Mouse (Mus musculus) heart, embryonic 13.5 days (tissue): ENCODE data around the gene Uggt2. TPM values are rescaled to one million over a fixed set of nuclear protein-coding genes. Genes with fewer than 3 reads are reported as not detected.

ENCODE experiments used
- ATAC-seq: fragments of 200-750 bp; cut with Nextera tagmentation; 2 replicates; pipeline ENCODE4 v1.8.0; 2017; ENCODE audit warnings: moderate TSS enrichment; ENCODE audit not compliant: insufficient number of reproducible peaks, low FRiP score, low TSS enrichment; ENCODE audit errors: extremely low read depth
- H3K27ac ChIP-seq: fragments of 300-500 bp; sonication (generic); replicated peaks from 2 replicates; pipeline ENCODE4 v1.5.1; 2015; ENCODE audit warnings: moderate library complexity, mild to moderate bottlenecking, inconsistent platforms
- H3K27me3 ChIP-seq: fragments of 300-500 bp; sonication (generic); replicated peaks from 2 replicates; pipeline ENCODE4 v1.6.1; 2015; ENCODE audit warnings: mild to moderate bottlenecking, inconsistent platforms
- H3K36me3 ChIP-seq: fragments of 300-500 bp; sonication (generic); 2 replicates; pipeline ENCODE4 v1.6.1; 2015; ENCODE audit warnings: mild to moderate bottlenecking, inconsistent platforms
- H3K4me1 ChIP-seq: fragments of 300-500 bp; sonication (generic); 2 replicates; pipeline ENCODE4 v1.6.1; 2015; ENCODE audit warnings: inconsistent platforms
- H3K4me2 ChIP-seq: fragments of 300-500 bp; sonication (generic); 2 replicates; pipeline ENCODE4 v1.6.1; 2015; ENCODE audit warnings: inconsistent platforms, mild to moderate bottlenecking, moderate library complexity
- H3K4me3 ChIP-seq: fragments of 300-500 bp; sonication (generic); 2 replicates; pipeline ENCODE4 v1.5.1; 2015; ENCODE audit warnings: moderate library complexity, mild to moderate bottlenecking, inconsistent platforms
- H3K9ac ChIP-seq: fragments of 300-500 bp; sonication (generic); 2 replicates; pipeline ENCODE4 v1.6.1; 2015; ENCODE audit warnings: inconsistent platforms, mild to moderate bottlenecking, moderate library complexity
- H3K9me3 ChIP-seq: fragments of 300-500 bp; sonication (generic); 2 replicates; pipeline ENCODE4 v1.6.1; 2016; ENCODE audit warnings: inconsistent platforms
- WGBS: fragments of 180-500 bp; shearing (Covaris S2); methylation state at CpG from one replicate; pipeline ENCODE4 v1.1.7; 2015; ENCODE audit warnings: mixed read lengths; 5-methylcytosine and 5-hydroxymethylcytosine counted together
- polyA plus RNA-seq: library from polyadenylated mRNA; unstranded; fragments of >200 nt; fragmentation: Nextera tagmentation; extraction: Ambion mirVana; gene quantifications from 2 replicates; pipeline ENCODE4 v1.2.1, GENCODE M21; 2015

The Uggt2 gene
- polyA plus RNA-seq, 1 experiment from 2014 or later, result 7.2 TPM

- ATAC-seq, result no peak
Measured at GRCm38 (mm10) chr14:119027675-119028253, 71.5 kb downstream of the Uggt2 start.

GRCm38 (mm10) chr14:119027130-119027529 lies 72.1 kb downstream of the Uggt2 start:
- Histone ChIP-seq H3K9ac (no peak overlapping the region), H3K27ac (no peak overlapping the region), H3K4me3 (no peak overlapping the region), H3K4me2 (no peak overlapping the region), H3K9me3 (no peaks in the 10 kb centered on the region), H3K27me3 (no peaks in the 10 kb centered on the region), H3K4me1 (no peaks in the 10 kb centered on the region), H3K36me3 (peaks cover 39% of the 10 kb centered on the region)
- WGBS, result 38% methylated on average over 4 of the region's 4 CpGs
- ATAC-seq, result no peak; the same call in 1 of the 2 replicates

More at GRCm38 (mm10) chr14:119027675-119028253, 71.5 kb downstream of the Uggt2 start:
- H3K27ac ChIP-seq, result no peak overlapping the region
- no peaks in the 10 kb centered on the region for H3K4me1 ChIP-seq
- no peaks in the 10 kb centered on the region for H3K27me3 ChIP-seq
- 59% methylated on average over 2 of the region's 2 CpGs for WGBS
- no peaks in the 10 kb centered on the region for H3K9me3 ChIP-seq
- H3K9ac ChIP-seq, result no peak overlapping the region
- H3K4me2 ChIP-seq, result no peak overlapping the region
- peaks cover 41% of the 10 kb centered on the region for H3K36me3 ChIP-seq
- H3K4me3 ChIP-seq, result no peak overlapping the region

GRCm38 (mm10) chr14:119025889-119026288 lies 73.3 kb downstream of the Uggt2 start:
- H3K4me3 ChIP-seq, result no peak overlapping the region
- H3K27ac ChIP-seq, result no peak overlapping the region
- no peak overlapping the region for H3K9ac ChIP-seq
- no peak overlapping the region for H3K4me2 ChIP-seq
- no peak for ATAC-seq
- H3K9me3 ChIP-seq, result no peaks in the 10 kb centered on the region
- WGBS, result 63% methylated on average over 5 of the region's 5 CpGs
- no peaks in the 10 kb centered on the region for H3K4me1 ChIP-seq
- H3K27me3 ChIP-seq, result no peaks in the 10 kb centered on the region
- peaks cover 29% of the 10 kb centered on the region for H3K36me3 ChIP-seq

DNA sequence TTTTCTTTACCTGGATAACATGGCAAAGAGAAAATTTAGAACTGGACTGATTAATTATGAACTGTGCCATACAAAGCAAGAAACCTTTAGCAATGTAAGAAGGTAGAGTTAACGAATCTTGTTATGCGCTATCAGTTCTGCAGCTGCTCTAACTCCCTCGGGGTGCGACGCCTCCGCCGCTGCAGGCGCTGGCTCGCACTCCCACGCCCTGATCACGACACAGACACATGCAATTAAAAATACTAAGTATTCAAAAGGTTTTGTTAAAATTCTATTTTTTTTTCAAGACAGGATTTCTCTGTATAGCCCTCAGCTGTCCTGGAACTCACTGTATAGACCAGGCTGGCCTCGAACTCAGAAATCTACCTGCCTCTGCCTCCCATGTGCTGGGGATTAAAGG lies 85.7 kb downstream of the Uggt2 start:
- ATAC-seq, result no peak
- peak overlapping the region; percentile 44; the same call in 1 of the 2 replicates for H3K4me2 ChIP-seq
- WGBS, result 63% methylated on average over 12 of the region's 12 CpGs
- H3K9me3 ChIP-seq, result no peaks in the 10 kb centered on the region
- no peak overlapping the region for H3K27ac ChIP-seq
- H3K27me3 ChIP-seq, result no peaks in the 10 kb centered on the region
- H3K36me3 ChIP-seq, result peaks cover 35% of the 10 kb centered on the region
- no peak overlapping the region for H3K4me3 ChIP-seq
- no peak overlapping the region for H3K9ac ChIP-seq
- no peaks in the 10 kb centered on the region for H3K4me1 ChIP-seq

GRCm38 (mm10) chr14:119012607-119013431 lies 86.4 kb downstream of the Uggt2 start:
- Histone ChIP-seq H3K4me3 (no peak overlapping the region), H3K4me2 (peak overlapping the region; percentile 44), H3K9ac (no peak overlapping the region), H3K36me3 (peaks cover 35% of the 10 kb centered on the region), H3K27me3 (no peaks in the 10 kb centered on the region), H3K27ac (no peak overlapping the region), H3K9me3 (no peaks in the 10 kb centered on the region), H3K4me1 (peaks cover 5% of the 10 kb centered on the region)
- WGBS, result 66% methylated on average over 23 of the region's 23 CpGs
- ATAC-seq, result no peak

DNA sequence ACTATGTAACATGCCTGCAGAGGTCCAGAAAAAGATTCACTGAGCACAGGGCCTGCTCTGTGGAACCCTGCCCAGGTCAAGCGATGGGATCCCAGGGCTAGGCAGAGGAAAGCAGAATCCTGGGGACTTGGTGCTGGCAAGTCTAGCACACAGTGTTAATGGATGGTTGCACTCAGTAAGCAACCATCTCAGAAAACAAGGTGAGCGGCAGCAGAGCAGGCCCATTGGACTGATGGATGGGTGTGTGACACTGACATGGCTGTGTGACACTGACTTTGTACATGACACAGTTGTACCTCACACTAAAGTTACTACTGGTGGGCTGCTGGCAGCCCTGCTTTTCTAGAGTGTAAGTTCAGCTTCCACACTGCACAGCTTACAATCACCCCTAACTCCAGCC lies 89.7 kb downstream of the Uggt2 start:
- peaks cover 26% of the 10 kb centered on the region for H3K36me3 ChIP-seq
- no peaks in the 10 kb centered on the region for H3K9me3 ChIP-seq
- no peak overlapping the region for H3K9ac ChIP-seq
- no peaks in the 10 kb centered on the region for H3K27me3 ChIP-seq
- H3K4me1 ChIP-seq, result peaks cover 9% of the 10 kb centered on the region
- no peak overlapping the region for H3K4me2 ChIP-seq
- no peak for ATAC-seq
- H3K27ac ChIP-seq, result no peak overlapping the region
- no peak overlapping the region for H3K4me3 ChIP-seq
- 96% methylated on average over 2 of the region's 2 CpGs for WGBS

DNA sequence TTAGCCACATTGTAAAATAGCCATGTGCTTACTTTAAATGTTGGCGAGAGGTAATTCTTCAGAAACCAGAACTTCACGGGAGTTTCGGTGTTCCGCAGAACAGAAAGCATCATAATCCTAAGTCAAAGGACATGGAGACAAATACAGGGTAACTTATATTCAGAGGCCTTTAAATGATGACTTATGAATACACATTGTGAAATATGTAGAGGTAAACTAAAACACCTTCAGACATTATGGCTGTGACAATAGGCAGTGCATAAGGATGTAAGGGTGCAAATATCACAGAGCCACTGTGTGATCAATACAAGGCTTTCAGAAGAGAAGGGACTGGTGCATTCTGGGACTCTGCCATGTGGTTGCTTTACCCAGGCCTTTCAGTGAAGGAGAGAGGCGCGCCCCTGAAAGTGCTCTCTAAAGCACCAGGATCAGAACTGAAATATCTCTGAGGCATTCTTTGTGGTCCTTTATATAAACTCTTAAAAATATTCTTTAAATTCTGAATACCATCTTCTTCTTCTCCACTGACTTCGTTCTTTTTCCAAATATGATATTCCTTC lies 91.1 kb downstream of the Uggt2 start:
- H3K27ac ChIP-seq, result peak overlapping the region; percentile 25; the same call in 1 of the 2 replicates
- no peaks in the 10 kb centered on the region for H3K27me3 ChIP-seq
- peaks cover 9% of the 10 kb centered on the region for H3K4me1 ChIP-seq
- WGBS, result 53% methylated on average over 7 of the region's 7 CpGs
- no peaks in the 10 kb centered on the region for H3K9me3 ChIP-seq
- peak overlapping the region; percentile 55 for H3K4me3 ChIP-seq
- peak overlapping the region; percentile 71 for H3K9ac ChIP-seq
- H3K4me2 ChIP-seq, result peak overlapping the region; percentile 88
- H3K36me3 ChIP-seq, result peaks cover 19% of the 10 kb centered on the region
- no peak for ATAC-seq

DNA sequence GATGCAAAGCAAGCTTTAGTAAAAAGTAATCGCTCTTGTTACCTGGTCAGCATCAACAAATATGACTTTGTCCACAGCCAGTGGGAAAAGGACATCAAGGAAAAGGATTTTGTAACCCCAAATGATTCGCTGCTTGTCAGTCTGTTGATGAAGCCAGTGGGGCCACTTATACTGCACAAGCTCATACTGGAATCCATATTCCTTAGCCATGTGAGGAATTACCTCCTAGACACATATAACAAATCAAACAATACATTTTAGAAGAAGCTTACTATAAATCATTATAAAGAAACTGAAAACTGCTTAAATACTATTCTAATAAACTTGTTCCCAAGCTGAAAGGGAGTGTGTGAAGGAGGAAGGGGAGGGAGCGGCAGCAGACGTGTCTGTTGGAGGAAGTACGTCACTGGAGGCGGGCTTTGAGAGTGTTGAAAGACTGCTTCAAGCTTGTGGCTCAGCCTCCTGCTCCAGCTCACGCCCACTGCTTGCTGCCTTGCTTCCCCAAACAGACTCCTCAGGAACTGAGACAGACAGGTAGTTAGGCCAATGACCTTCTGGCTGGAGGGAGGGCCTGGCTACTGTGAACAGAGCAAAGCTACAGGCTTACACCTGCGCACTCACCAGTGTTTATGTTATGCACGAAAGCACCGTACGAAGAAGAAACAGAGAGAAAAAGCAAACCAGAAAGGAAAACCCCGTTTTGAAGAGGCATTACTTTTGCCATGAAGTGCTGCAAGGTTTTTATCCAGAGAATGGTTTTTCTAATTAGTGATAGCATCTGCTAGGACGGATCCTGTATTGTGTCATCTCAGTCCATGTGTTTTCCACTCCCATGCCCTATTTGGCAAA lies 91.9 kb downstream of the Uggt2 start:
- Histone ChIP-seq H3K9me3 (no peaks in the 10 kb centered on the region), H3K27me3 (no peaks in the 10 kb centered on the region), H3K27ac (peak overlapping the region; percentile 81), H3K4me2 (peak overlapping the region; percentile 88), H3K4me1 (peaks cover 9% of the 10 kb centered on the region), H3K9ac (peak overlapping the region; percentile 71), H3K36me3 (peaks cover 18% of the 10 kb centered on the region), H3K4me3 (peak overlapping the region; percentile 55)
- under 1% methylated on average over 13 of the region's 13 CpGs for WGBS
- ATAC-seq, result peak; percentile 99

GRCm38 (mm10) chr14:119006441-119007102 lies 92.7 kb downstream of the Uggt2 start:
- H3K36me3 ChIP-seq, result peaks cover 18% of the 10 kb centered on the region
- peaks cover 9% of the 10 kb centered on the region for H3K4me1 ChIP-seq
- no peak for ATAC-seq
- H3K4me3 ChIP-seq, result peak overlapping the region; percentile 55
- H3K4me2 ChIP-seq, result peak overlapping the region; percentile 88
- no peaks in the 10 kb centered on the region for H3K9me3 ChIP-seq
- H3K9ac ChIP-seq, result peak overlapping the region; percentile 71
- no peaks in the 10 kb centered on the region for H3K27me3 ChIP-seq
- 1% methylated on average over 49 of the region's 49 CpGs for WGBS
- peak overlapping the region; percentile 81 for H3K27ac ChIP-seq

- ATAC-seq, result no peak
- H3K27me3 ChIP-seq, result no peaks in the 10 kb centered on the region
- H3K4me1 ChIP-seq, result peaks cover 9% of the 10 kb centered on the region
- peak overlapping the region; percentile 88 for H3K4me2 ChIP-seq
- peaks cover 20% of the 10 kb centered on the region for H3K36me3 ChIP-seq
- 13% methylated on average over 5 of the region's 5 CpGs for WGBS
- H3K27ac ChIP-seq, result no peak overlapping the region
- no peaks in the 10 kb centered on the region for H3K9me3 ChIP-seq
- H3K9ac ChIP-seq, result 0 out of 2 replicates have a peak overlapping the region, but pooled peaks have one; percentile 56
- peak overlapping the region; percentile 55 for H3K4me3 ChIP-seq
Measured at GRCm38 (mm10) chr14:119005834-119006233, 93.4 kb downstream of the Uggt2 start.
